Mouse (Mus musculus): ENCODE data around the gene Cacnb1. TPM values are rescaled to one million over a fixed set of nuclear protein-coding genes. Genes with fewer than 3 reads are reported as not detected.

Cacnb1 gene
- polyA plus RNA-seq, 1 experiment from 2014 or later: 9.0 TPM

DNA sequence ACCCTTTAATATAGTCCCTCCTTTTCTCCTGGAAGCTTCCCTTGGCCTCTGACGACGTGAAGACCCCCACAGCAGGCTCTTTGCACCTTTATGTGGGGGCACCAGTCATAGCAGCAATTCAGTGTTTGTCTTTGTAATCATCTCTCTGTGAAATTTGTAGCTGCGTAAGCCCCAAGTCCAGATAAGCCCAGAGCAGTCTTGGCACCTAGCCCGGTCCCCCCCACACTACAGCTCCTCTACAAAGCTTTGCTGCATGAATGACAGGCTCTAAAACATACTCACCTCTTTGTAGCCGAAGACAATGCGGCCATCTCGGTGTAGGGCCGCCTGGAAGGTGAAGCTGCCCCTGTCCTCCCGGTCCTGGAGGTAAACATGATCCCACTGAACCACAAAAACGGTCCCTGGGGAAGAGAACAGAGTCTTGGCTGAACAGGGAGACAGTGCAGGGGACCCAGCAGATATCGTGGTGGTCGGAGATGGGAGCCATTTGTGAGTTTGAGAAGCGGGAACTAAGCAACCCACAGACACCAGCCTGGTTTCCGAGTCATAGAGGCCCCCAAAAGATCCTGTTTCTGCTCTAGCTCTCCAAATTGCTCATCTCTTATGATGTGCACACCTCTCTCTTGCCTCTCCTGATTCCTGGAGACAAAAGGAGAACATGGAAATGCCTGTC is 68.2 kb downstream of the Cacnb1 start:
- TF ChIP-seq CTCF (IDR thresholded peaks at IDR 0.05; ENCODE audit: low read depth): no peak
- ATAC-seq (replicated peaks; ENCODE audit: low FRiP score, low read depth) (no peak), DNase-seq (ENCODE audit: low spot score) (no peak)
- Histone ChIP-seq H3K27ac (no peak overlapping the region), H3K4me3 (replicated peaks; ENCODE audit: low read depth, low read length) (no peak overlapping the region), H3K9me3 (replicated peaks; ENCODE audit: low read length) (no peaks in the 10 kb centered on the region), H3K4me2 (ENCODE audit: low read length) (no peak overlapping the region), H3K36me3 (ENCODE audit: insufficient read depth, low read length) (no peaks in the 10 kb centered on the region), H3K9ac (ENCODE audit: low read depth, low read length) (no peak overlapping the region), H3K27me3 (ENCODE audit: insufficient read depth, low read length) (no peaks in the 10 kb centered on the region), H3K4me1 (replicated peaks; ENCODE audit: insufficient read depth, low read length) (0 out of 2 replicates have a peak, but pooled peaks cover 8% of the 10 kb centered on the region)
- WGBS: 47% methylated on average over 14 of the region's 14 CpGs

DNA sequence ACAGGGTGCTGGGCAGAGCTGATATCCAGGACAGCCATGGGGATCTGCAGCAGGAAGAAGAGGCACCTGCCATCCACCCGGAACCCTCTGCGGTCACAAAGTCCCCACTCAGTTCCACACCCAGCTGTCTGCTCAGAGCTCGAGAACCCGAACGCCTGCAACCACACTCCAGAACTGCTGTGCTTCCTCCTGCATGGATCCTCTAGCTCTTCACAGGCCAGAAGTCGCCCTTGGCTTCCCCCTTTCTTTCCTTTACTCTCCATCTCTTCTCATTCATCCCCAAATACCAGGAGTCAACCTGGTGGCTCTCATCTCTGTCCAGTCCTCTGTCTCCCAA is 68.9 kb downstream of the Cacnb1 start:
- no peak for DNase-seq (ENCODE audit: low spot score)
- H3K4me2 ChIP-seq (ENCODE audit: low read length): no peak overlapping the region
- no peak overlapping the region for H3K9ac ChIP-seq (ENCODE audit: low read depth, low read length)
- ATAC-seq (replicated peaks; ENCODE audit: low FRiP score, low read depth): no peak
- H3K4me1 ChIP-seq (replicated peaks; ENCODE audit: insufficient read depth, low read length): 0 out of 2 replicates have a peak, but pooled peaks cover 4% of the 10 kb centered on the region
- H3K9me3 ChIP-seq (replicated peaks; ENCODE audit: low read length): no peaks in the 10 kb centered on the region
- H3K4me3 ChIP-seq (replicated peaks; ENCODE audit: low read depth, low read length): no peak overlapping the region
- no peaks in the 10 kb centered on the region for H3K36me3 ChIP-seq (ENCODE audit: insufficient read depth, low read length)
- no peak overlapping the region for H3K27ac ChIP-seq
- 80% methylated on average over 6 of the region's 6 CpGs for whole genome bisulfite sequencing
- no peaks in the 10 kb centered on the region for H3K27me3 ChIP-seq (ENCODE audit: insufficient read depth, low read length)
- TF ChIP-seq CTCF (IDR thresholded peaks at IDR 0.05; ENCODE audit: low read depth): no peak

DNA sequence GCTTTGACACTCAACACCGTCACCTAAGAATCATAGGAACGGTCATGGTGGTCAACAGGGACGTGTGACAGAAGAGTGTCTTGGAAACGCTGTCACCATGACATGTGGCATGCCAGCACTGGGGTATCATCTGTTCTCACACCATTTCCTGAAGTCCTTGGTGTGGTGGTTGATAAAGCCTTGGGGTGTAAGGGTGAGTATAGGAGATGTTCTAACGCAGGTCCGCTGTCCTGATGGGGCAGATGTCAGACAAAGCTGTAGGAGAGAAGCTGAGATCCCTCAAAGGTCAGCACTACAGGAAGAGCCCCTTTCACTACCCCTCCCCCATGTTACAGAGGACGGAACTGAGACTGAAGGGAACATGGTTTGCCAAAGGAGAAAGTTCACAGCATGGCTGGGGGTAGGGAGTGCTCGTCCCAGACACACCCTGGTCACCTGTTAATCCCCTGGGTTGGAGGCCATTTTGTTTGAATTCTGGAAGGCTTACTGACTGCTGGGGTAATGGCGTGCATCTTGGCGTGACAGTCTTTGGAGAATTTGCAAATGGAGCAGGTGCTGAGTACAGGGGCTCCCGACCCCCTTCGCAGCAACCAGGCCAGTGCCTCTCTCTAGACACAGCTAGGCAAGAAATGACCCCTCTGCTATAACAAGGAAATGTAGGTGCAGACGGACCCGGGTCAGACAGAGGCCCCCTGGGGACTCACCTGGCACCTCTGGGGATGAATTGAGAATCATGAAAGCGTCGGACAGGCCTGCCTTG is 69.5 kb downstream of the Cacnb1 start:
- H3K36me3 ChIP-seq (ENCODE audit: insufficient read depth, low read length): no peaks in the 10 kb centered on the region
- ATAC-seq (replicated peaks; ENCODE audit: low FRiP score, low read depth): no peak
- 0 out of 2 replicates have a peak, but pooled peaks cover 4% of the 10 kb centered on the region for H3K4me1 ChIP-seq (replicated peaks; ENCODE audit: insufficient read depth, low read length)
- H3K4me3 ChIP-seq (replicated peaks; ENCODE audit: low read depth, low read length): no peak overlapping the region
- WGBS: 62% methylated on average over 16 of the region's 16 CpGs
- H3K27ac ChIP-seq: no peak overlapping the region
- no peak overlapping the region for H3K4me2 ChIP-seq (ENCODE audit: low read length)
- H3K9me3 ChIP-seq (replicated peaks; ENCODE audit: low read length): no peaks in the 10 kb centered on the region
- H3K27me3 ChIP-seq (ENCODE audit: insufficient read depth, low read length): no peaks in the 10 kb centered on the region
- DNase-seq (ENCODE audit: low spot score): no peak
- no peak overlapping the region for H3K9ac ChIP-seq (ENCODE audit: low read depth, low read length)
- no peak for TF ChIP-seq CTCF (IDR thresholded peaks at IDR 0.05; ENCODE audit: low read depth)

DNA sequence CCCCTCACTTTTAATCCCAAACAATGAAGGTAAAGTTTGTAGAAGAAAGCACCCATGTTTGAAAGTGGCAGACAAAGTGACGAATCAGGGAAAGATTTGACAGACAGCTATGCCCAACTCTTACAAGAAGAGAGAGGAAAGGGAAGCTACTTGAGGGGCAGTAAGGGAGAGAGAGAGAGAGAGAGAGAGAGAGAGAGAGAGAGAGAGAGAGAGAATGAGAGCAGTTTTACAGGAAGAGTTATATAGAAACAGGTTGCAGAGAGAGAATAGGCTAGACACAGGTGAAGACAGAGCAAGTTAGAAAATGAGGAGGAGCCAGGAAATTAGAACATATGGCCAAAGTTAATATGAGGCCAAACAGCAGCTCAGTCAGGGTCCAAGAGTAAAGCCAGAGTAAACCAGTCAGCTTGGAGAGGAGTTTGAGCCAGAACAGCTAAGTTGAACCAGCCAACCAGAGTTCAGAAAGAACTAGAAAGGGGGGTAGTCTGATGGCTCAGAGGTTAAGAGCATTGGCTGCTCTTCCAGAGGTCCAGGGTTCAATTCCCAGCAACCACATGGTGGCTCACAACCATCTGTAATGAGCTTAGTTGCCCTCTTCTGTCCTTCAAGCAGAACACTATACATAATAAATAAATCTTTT is 70.3 kb downstream of the Cacnb1 start:
- no peaks in the 10 kb centered on the region for H3K36me3 ChIP-seq (ENCODE audit: insufficient read depth, low read length)
- no peak for TF ChIP-seq CTCF (IDR thresholded peaks at IDR 0.05; ENCODE audit: low read depth)
- ATAC-seq (replicated peaks; ENCODE audit: low FRiP score, low read depth): no peak
- no peak overlapping the region for H3K4me3 ChIP-seq (replicated peaks; ENCODE audit: low read depth, low read length)
- H3K4me1 ChIP-seq (replicated peaks; ENCODE audit: insufficient read depth, low read length): 0 out of 2 replicates have a peak, but pooled peaks cover 4% of the 10 kb centered on the region
- H3K9ac ChIP-seq (ENCODE audit: low read depth, low read length): no peak overlapping the region
- DNase-seq (ENCODE audit: low spot score): no peak
- H3K27me3 ChIP-seq (ENCODE audit: insufficient read depth, low read length): no peaks in the 10 kb centered on the region
- no peak overlapping the region for H3K27ac ChIP-seq
- 89% methylated on average over 1 of the region's 1 CpGs for WGBS
- H3K9me3 ChIP-seq (replicated peaks; ENCODE audit: low read length): no peaks in the 10 kb centered on the region
- H3K4me2 ChIP-seq (ENCODE audit: low read length): no peak overlapping the region

Small RNAs within 50 kb of the gene (microRNA-seq; reads per million reads assigned to microRNA genes)
- gene Gm27597: not detected

Other genes with a start within 250 kb of the Cacnb1 start
- gene 1700001P01Rik, start 247.1 kb downstream of the Cacnb1 start, polyA plus RNA-seq (2015; fragmentation: Nextera tagmentation; extraction: Ambion mirVana): not detected in 2 replicates
- gene Rpl23, start 240.6 kb downstream of the Cacnb1 start, polyA plus RNA-seq (2015; fragmentation: Nextera tagmentation; extraction: Ambion mirVana): 716 and 863 TPM in 2 replicates
- 87.7 and 96.4 TPM in 2 replicates for gene Lasp1, start 224.0 kb downstream of the Cacnb1 start, polyA plus RNA-seq (2015; fragmentation: Nextera tagmentation; extraction: Ambion mirVana)
- gene B230217C12Rik, start 182.3 kb downstream of the Cacnb1 start, polyA plus RNA-seq (2015; fragmentation: Nextera tagmentation; extraction: Ambion mirVana): 5.1 and 5.6 TPM in 2 replicates
- gene Fbxo47, start 138.9 kb downstream of the Cacnb1 start, polyA plus RNA-seq (2015; fragmentation: Nextera tagmentation; extraction: Ambion mirVana): 0.61 and 0.95 TPM in 2 replicates
- gene Plxdc1, start 36.6 kb downstream of the Cacnb1 start, polyA plus RNA-seq (2015; fragmentation: Nextera tagmentation; extraction: Ambion mirVana): 1.8 and 2.1 TPM in 2 replicates
- gene Arl5c, start 26.9 kb downstream of the Cacnb1 start, polyA plus RNA-seq (2015; fragmentation: Nextera tagmentation; extraction: Ambion mirVana): 2.0 and 3.1 TPM in 2 replicates
- gene Rpl19, start 3.7 kb upstream of the Cacnb1 start, polyA plus RNA-seq (2015; fragmentation: Nextera tagmentation; extraction: Ambion mirVana): 1,072 and 1,182 TPM in 2 replicates
- gene Stac2, start 30.4 kb upstream of the Cacnb1 start, polyA plus RNA-seq (2015; fragmentation: Nextera tagmentation; extraction: Ambion mirVana): 1.6 and 2.0 TPM in 2 replicates
- gene Fbxl20, start 127.4 kb upstream of the Cacnb1 start, polyA plus RNA-seq (2015; fragmentation: Nextera tagmentation; extraction: Ambion mirVana): 15.5 and 16.5 TPM in 2 replicates
- gene Med1, start 170.3 kb upstream of the Cacnb1 start, polyA plus RNA-seq (2015; fragmentation: Nextera tagmentation; extraction: Ambion mirVana): 47.0 and 54.7 TPM in 2 replicates
- gene Cdk12, start 180.0 kb upstream of the Cacnb1 start, polyA plus RNA-seq (2015; fragmentation: Nextera tagmentation; extraction: Ambion mirVana): 6.1 and 6.4 TPM in 2 replicates